Mouse (Mus musculus) bone marrow macrophage, adult 2 months (primary cell): ENCODE measurements at regions not wholly inside any gene's neighbourhood (a gene's known extent, or its start where the extent isn't known, plus 50 kb on each side); places are given as distances from the start of the nearest gene placed in this dataset.

Experiments
- CTCF ChIP-seq: IDR thresholded peaks from 2 replicates; pipeline ENCODE4 v1.5.1; 2012; ENCODE audit warnings: low read depth, mild to moderate bottlenecking, low read length, moderate library complexity
- POLR2A ChIP-seq: IDR thresholded peaks from 2 replicates; pipeline ENCODE4 v1.6.1; 2012; ENCODE audit warnings: mild to moderate bottlenecking, low read depth, low read length, borderline replicate concordance

DNA sequence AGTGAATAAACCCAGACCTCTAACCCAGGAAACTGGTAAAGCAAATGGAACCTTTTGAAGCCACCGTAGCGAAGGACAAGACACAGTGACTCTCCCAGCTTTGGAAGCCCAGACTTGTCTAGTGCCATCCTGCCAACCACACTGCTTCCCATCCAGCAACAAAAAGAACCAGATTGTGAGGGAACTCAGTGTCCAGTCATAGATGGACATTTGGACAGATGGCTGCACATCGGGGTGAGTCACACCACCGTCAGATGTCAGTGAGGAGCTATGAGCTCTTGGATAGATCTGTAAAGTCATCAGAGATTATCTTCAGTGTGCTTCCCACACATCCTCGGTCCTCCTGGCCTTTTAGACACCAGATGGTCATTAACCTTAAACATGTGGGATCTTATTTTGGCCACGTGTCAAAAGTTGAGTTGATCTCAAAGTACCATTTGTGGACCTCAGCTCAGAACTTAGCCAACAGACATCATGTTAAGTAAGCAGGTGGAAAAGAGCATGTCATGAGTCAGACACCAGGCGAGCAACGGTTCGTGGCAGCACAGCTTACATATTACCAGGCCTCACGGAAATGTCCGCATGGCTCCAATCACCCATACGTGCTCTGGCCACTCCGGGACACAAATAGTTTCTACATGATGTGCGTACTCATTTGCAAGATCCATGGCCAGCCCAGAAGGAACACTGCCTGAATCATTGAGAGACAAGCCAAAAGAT lies 102.7 kb upstream of the Gdf10 start:
- no peak for TF ChIP-seq CTCF
- TF ChIP-seq POLR2A: no peak
